Mouse (Mus musculus): ENCODE data around the gene Coa4.

Gene Coa4

DNA sequence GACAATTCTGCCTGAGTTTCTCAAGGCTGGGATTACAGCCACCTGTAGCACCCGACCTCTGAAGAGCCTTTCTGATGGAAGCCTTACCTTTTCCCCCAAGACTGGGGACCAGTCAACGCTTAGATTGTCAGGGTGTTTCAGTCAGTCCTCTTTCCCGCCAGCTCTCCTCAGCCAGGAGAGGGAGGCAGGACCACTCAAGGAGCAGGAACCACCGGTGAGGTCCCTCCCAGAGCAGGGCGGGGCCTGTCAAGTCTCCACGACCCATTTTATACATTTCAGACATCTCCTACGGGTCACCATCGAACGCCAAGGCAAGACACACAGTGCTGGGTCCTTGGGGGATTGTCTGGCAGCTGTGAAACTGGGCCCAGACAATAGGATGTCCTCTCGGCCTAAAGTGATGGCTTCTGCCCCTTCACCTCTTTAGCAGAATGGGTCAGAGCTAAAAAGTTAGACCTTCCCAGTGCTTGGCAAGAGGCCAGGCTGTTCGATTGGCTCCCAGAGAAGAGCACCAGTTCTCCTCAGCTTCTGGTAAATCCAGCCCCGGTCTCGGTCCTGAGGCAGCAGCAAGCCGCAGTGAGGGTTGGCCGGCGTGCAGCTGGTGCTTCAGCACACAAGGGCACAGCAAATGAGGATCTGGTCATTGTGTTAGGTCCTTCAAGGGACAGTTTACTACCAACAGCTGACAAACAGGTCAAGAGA, 36.4 kb upstream of the Coa4 start:
- no peak for TF ChIP-seq GATA4 (IDR thresholded peaks at IDR 0.05; ENCODE audit: insufficient replicate concordance, low read length)

DNA sequence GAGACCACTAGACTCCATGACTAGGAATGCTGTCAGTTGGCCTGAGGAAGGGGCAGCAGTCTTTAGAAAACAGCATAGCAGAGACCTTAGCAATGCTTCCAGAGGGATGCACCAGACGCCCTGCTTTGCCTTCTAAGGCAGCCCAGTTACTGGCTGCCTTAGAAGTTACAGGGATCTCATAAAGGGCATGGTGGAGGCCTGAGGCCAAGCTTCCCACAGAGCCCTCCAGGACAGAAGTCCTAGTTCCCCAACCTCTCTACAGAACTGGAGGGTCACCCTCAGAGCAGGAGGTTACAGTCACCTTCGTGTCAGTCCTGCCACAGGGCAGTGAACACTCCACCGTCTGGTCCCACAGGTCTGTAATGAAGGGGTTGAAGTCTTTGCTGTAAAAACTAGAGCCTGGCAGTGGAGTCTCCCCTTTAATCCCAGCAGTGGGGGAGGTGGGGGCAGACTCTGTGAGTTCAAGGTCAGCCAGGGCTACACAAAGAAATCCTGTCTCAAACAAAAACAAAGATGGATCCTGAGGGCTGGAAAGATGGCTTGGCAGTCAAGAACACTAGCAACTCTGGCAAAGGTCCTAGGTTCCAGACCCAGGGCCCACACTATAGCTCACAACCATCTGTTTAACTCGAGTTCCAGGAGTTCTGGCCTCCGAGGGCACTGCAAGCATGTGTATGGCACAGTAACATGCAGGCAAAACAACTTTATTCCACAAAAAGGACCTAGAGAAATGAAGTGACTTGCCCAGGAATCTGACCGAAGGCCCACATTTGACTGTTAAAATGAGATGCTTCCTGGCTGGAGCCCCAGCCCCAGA, 35.6 kb upstream of the Coa4 start:
- no peak for TF ChIP-seq GATA4 (IDR thresholded peaks at IDR 0.05; ENCODE audit: insufficient replicate concordance, low read length)

GRCm38 (mm10) chr7:100501844-100502373, 35.0 kb upstream of the Coa4 start:
- no peak for TF ChIP-seq GATA4 (IDR thresholded peaks at IDR 0.05; ENCODE audit: insufficient replicate concordance, low read length)

GRCm38 (mm10) chr7:100502374-100502922, 34.4 kb upstream of the Coa4 start:
- TF ChIP-seq GATA4 (IDR thresholded peaks at IDR 0.05; ENCODE audit: insufficient replicate concordance, low read length), result no peak

DNA sequence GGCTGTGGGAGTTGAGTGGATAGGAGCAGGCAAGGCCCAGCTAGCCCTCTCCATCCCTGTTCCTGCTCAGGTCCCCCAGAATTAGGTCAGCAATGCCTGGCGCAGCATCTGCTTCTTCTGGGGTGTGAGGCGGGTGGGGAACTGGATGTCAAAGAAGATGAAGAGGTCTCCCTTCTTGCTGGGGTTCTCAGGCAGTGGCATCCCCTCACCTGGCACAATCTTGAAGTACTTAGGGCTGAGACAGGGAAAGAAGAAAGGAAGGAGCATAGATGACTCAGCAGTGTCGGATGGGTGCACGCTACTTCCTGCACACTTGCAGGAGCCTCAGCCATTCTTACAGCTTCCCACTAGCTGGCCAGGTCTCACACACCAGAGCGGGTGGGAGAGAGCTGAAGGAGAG, 33.8 kb upstream of the Coa4 start:
- no peak for TF ChIP-seq GATA4 (IDR thresholded peaks at IDR 0.05; ENCODE audit: insufficient replicate concordance, low read length)

DNA sequence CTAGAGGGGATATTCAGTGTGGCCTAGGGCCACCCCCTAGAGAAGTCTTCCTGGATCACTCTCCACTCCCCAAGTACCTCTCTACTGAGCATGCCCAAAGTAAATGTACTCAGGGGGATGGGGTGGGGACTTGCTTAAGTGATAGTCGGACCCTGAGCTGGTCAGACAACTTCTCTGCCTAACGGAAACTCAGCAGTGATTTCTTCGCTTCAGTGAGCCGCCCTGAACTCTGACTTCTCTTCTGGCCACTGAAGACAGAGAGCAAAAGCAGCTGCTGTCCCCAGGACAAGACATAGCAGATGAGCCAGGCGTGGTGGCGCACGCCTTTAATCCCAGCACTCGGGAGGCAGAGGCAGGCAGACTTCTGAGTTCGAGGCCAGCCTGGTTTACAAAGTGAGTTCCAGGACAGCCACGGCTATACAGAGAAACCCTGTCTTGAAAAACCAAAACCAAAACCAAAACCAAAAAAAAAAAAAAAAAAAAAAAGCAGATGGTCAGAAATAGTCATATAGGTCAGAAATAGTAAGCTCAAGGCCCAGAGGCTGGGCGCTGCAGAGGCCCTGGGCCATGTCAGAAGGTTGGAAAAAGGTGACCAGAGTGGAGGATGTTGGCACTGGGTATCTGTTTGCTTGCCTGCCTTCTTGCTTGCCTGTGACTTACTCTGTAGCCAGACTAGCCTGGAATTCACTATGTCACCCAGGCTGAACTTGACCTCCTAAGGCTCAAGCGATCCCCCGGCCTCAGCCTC, 32.0 kb upstream of the Coa4 start:
- TF ChIP-seq GATA4 (IDR thresholded peaks at IDR 0.05; ENCODE audit: insufficient replicate concordance, low read length), result no peak

DNA sequence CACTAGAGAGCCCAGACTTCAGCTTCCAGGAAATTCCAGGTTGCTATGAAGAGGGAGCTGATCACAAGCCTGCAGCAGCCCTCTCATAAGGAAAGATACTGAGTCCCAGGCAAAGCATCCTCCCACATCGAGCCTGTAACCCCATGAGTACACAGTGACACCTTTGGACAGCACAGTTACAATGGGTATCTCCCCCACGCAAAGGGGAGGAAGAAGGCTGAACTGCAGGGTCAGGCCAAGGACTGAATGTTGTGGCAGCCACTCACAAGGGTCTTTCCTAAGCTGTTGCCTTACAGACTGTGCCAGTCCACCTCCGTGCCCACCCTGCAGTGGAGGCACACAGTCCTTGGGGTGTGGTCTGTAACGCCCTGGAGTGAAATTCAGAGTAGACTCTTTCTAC, 30.4 kb upstream of the Coa4 start:
- no peak for TF ChIP-seq GATA4 (IDR thresholded peaks at IDR 0.05; ENCODE audit: insufficient replicate concordance, low read length)

DNA sequence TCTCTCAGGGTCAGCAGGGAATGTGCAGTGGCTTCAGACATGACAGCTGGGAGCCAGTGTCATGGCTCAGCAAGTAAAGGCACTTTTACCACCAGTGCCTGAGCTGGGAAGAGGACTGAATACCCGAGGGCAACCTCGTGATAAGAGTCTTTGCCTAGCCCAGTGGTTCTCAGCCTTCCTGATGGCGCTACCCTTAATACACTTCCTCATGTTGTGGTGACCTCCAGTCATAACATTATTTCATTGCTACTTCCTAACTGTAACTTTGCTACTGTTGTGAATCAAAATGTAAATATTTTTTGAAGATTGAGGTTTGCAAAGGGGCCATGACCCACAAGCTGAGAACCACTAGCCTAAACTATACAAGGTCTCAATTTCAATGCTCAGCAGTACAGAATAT, 28.2 kb upstream of the Coa4 start:
- TF ChIP-seq GATA4 (IDR thresholded peaks at IDR 0.05; ENCODE audit: insufficient replicate concordance, low read length), result no peak

- no peak for TF ChIP-seq GATA4 (IDR thresholded peaks at IDR 0.05; ENCODE audit: insufficient replicate concordance, low read length)
Observed at GRCm38 (mm10) chr7:100511602-100512001, 25.3 kb upstream of the Coa4 start.

GRCm38 (mm10) chr7:100514573-100514972, 22.3 kb upstream of the Coa4 start, which contains the start of gene Dnajb13:
Dnajb13 (minus strand) TSS chr7:100514960.
- no peak for TF ChIP-seq GATA4 (IDR thresholded peaks at IDR 0.05; ENCODE audit: insufficient replicate concordance, low read length)

DNA sequence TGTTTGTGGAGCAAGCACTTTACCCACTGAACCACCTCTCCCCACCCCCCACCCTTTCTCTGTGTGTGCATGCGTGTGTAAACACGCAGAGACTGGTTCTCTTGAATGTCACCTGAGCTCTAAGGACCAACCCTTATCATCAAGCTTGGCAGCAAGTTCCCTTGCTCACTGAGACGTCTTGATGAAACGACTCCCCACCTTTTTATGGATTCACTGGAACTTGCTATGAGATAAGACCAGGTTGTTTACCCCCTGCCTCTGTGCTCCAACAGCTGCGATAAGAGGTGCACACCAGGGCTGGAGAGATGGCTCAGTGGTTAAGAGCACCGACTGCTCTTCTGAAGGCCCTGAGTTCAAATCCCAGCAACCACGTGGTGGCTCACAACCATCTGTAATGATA, 16.7 kb upstream of the Coa4 start:
- TF ChIP-seq GATA4 (IDR thresholded peaks at IDR 0.05; ENCODE audit: insufficient replicate concordance, low read length), result no peak

DNA sequence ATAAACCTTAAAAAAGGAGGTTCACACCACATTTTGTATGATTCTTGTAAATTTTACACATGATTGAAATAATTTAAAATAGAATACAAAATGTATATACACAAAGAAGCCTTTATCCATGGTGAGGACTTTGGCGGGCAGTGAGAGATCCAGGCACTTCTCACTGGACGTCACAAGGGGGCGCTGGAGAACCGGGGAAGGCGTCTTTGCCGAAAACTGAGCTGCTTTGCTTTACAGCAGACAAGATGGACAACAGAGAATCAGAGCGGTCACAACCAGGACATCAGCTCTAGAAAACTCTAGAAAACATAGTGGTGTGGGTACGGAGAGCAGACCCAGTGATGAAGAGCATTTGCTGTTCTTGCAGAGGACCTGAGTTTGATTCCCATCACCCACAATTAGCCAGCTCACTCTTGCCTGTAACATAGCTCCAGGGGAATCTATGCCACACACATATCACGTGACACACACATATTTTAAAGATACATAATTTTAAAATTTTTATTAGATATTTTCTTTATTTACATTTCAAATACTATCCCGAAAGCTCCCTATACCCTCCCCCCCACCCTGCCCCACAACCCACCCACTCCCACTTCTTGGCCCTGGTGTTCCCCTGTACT, 16.1 kb upstream of the Coa4 start:
- TF ChIP-seq GATA4 (IDR thresholded peaks at IDR 0.05; ENCODE audit: insufficient replicate concordance, low read length), result no peak

DNA sequence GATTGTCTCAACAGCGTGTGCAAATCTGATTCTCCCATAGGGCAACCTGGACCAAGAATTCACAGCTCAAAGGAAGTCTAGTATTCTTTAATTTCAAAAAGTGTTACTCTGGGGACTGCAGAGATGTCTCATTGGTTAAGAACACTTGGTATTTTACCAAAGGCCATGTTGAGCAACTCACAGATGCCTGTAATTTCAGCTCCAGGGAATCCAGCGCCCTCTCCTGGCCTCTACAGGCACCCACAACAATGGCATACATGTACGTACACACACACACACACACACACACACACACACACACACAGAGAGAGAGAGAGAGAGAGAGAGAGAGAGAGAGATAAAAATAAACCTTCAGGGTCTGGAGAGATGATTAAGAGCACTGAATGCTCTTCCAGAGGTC, 14.6 kb upstream of the Coa4 start:
- TF ChIP-seq GATA4 (IDR thresholded peaks at IDR 0.05; ENCODE audit: insufficient replicate concordance, low read length), result no peak

DNA sequence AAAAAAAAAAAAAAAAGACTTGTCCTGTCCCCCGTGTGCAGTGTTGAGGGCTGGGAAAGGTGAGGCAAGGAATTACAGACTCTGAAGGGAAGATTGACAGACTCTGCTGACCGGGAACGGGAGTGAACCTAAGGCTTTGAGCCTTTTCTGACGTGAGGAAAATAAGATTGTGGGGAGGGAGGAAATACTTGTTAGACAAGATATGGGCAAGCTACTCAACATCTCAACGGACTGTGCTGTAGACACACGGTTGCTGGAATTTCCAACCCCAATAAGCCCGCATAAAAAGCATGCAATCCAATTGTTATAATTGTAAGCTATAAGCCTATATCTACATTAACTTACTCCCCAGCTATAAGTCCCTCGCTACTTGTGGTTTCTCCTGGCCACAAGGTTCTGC, 12.2 kb upstream of the Coa4 start:
- no peak for TF ChIP-seq GATA4 (IDR thresholded peaks at IDR 0.05; ENCODE audit: insufficient replicate concordance, low read length)

DNA sequence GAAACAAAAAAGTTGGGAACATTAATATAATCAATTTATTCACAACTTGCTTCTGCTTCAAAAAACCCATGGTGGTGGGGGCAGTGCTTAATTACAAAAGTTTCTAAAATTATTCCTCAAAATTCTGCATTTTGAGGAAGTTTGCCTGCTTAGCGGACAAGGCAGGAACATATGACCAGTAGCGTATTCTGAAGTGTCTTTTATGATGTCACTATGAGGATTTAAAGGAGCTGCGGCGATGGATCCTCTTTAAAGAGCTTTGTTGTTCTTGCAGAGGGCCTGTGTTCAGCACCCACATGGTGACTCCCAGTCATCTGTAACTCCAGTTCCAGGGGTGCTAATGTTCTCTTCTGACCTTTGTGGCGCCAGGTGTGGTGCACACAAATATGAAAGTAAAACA, 6.1 kb upstream of the Coa4 start:
- TF ChIP-seq GATA4 (IDR thresholded peaks at IDR 0.05; ENCODE audit: insufficient replicate concordance, low read length), result no peak

All from liver, adult (tissue).